Mouse (Mus musculus) ES-Bruce4 (cell line): Measurements from ENCODE around the gene Dlat. TPM values are rescaled to one million over a fixed set of nuclear protein-coding genes. Genes with fewer than 3 reads are reported as not detected.

Experiments used
- H3K27ac ChIP-seq: 2 replicates; pipeline ENCODE4 v1.5.1; 2012; ENCODE audit warnings: low read length, inconsistent platforms; ENCODE audit not compliant: insufficient read depth
- H3K27me3 ChIP-seq: 2 replicates; pipeline ENCODE4 v1.6.1; 2012; ENCODE audit warnings: mild to moderate bottlenecking, low read length, inconsistent platforms; ENCODE audit not compliant: control insufficient read depth, poor library complexity, insufficient read depth, severe bottlenecking
- H3K36me3 ChIP-seq: 2 replicates; pipeline ENCODE4 v1.6.1; 2012; ENCODE audit warnings: inconsistent platforms, mild to moderate bottlenecking, low read length, moderate library complexity; ENCODE audit not compliant: control insufficient read depth, poor library complexity, insufficient read depth, severe bottlenecking
- H3K4me1 ChIP-seq: one replicate; pipeline ENCODE4 v1.8.1; 2011; ENCODE audit warnings: low read length; ENCODE audit not compliant: control insufficient read depth, insufficient read depth
- H3K4me3 ChIP-seq: 2 replicates; pipeline ENCODE4 v1.5.1; 2011; ENCODE audit warnings: low read depth, mild to moderate bottlenecking, low read length
- H3K9ac ChIP-seq: 2 replicates; pipeline ENCODE4 v1.6.1; 2012; ENCODE audit warnings: low read depth, mild to moderate bottlenecking, inconsistent platforms; ENCODE audit not compliant: poor library complexity, severe bottlenecking
- H3K9me3 ChIP-seq: replicated peaks from 2 replicates; pipeline ENCODE4 v1.6.1; 2012; ENCODE audit warnings: mild to moderate bottlenecking, low read length, inconsistent platforms; ENCODE audit not compliant: control insufficient read depth, poor library complexity, insufficient read depth, severe bottlenecking
- CTCF ChIP-seq: IDR thresholded peaks from one replicate; pipeline ENCODE4 v1.8.1; 2011; ENCODE audit warnings: low read depth, low read length
- EP300 ChIP-seq: IDR thresholded peaks from 2 replicates; pipeline ENCODE4 v1.6.1; 2011; ENCODE audit warnings: low read depth, low read length; ENCODE audit not compliant: insufficient read depth
- POLR2A ChIP-seq: IDR thresholded peaks from one replicate; pipeline ENCODE4 v1.8.1; 2011; ENCODE audit warnings: low read length; ENCODE audit not compliant: insufficient read depth
- polyA plus RNA-seq: library from polyadenylated mRNA; stranded (reverse); fragments of >200 nt; gene quantifications from 2 replicates; pipeline ENCODE4 v1.2.4, GENCODE M21; 2011; ENCODE audit warnings: low read depth; ENCODE audit not compliant: missing spikeins, insufficient read depth, insufficient read length

Dlat gene
- 68.3 and 68.4 TPM in 2 replicates for polyA plus RNA-seq

DNA sequence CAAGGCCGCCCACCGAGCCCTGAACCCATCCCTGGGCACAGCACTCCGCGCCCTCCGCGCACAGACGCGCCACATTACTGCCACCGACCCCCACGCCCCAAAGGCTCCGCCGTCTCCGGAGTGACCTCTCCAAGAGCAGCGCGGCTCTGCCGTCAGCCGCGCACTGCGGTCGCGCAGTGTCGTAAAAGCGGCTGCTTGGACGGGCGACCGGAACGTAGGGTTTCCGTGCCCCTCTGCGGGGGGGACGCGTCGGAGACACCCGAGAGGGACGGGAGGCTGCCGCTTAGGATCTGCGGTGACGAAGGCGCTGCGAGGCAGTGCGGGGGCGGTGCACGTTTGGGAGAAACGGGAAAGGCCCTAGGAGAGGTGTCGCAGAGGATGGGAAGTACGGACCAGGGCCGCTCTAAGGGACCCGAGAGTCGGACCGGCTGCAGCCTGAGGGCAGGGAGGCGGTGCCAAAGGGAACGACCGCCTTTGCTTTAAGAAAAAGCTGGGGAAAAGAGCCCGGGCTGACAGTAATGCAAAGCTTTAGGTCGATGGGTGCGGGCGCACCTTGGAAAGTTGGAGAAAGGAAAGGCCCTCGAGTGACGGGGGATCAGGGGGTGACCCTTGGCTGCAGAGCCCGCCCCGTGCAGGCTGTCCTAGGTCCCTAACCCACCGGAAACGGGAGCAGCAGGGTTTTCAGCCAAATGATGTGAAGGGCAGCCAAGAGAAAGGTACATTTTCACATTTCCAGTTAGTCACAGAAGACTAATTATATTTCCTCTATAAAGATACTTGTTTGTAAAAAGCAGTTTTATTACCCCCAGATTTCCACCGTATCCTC is at the start of gene Dlat:
Dlat (minus strand) TSS at position 389 of the 826 bp plus-strand sequence.
- H3K9ac ChIP-seq = peak within 1 kb of the TSS; percentile 91
- H3K4me1 ChIP-seq = no peaks in the 10 kb centered on the region
- H3K9me3 ChIP-seq = no peaks in the 10 kb centered on the region
- peak within 1 kb of the TSS; percentile 98 for H3K4me3 ChIP-seq
- TF ChIP-seq EP300 = peak; percentile 4; the same call in 1 of the 2 replicates
- TF ChIP-seq POLR2A = peak; percentile 17
- no peak for TF ChIP-seq CTCF
- H3K36me3 ChIP-seq = peaks cover 7% of the 10 kb centered on the region; the same call in 1 of the 2 replicates
- H3K27ac ChIP-seq = peak within 1 kb of the TSS; percentile 29; the same call in 1 of the 2 replicates
- no peaks in the 10 kb centered on the region for H3K27me3 ChIP-seq

DNA sequence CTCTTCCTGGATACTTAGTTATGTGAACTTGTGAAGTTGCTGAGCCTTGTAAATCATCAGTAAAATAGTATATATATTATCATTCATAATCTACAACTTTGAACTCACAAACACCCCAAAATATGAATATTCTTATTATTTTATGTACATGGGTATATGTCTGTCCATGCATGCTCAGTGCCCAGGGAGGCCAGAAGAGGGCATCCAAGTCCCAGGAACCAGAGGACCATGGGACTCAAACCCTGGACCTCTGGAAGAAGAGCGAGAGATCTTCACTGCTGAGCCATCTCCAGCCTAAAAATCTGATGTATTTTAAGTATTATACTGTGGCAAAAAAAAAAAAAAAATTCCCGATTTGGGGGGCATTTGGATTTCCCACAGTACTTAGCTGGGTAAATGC is 49.5 kb upstream of the Dlat start:
- no peaks in the 10 kb centered on the region for H3K4me1 ChIP-seq
- H3K9ac ChIP-seq = no peak overlapping the region
- H3K27ac ChIP-seq = no peak overlapping the region
- no peaks in the 10 kb centered on the region for H3K27me3 ChIP-seq
- no peak for TF ChIP-seq EP300
- no peak for TF ChIP-seq POLR2A
- peak; percentile 69 for TF ChIP-seq CTCF
- no peaks in the 10 kb centered on the region for H3K36me3 ChIP-seq
- no peaks in the 10 kb centered on the region for H3K9me3 ChIP-seq
- no peak overlapping the region for H3K4me3 ChIP-seq

DNA sequence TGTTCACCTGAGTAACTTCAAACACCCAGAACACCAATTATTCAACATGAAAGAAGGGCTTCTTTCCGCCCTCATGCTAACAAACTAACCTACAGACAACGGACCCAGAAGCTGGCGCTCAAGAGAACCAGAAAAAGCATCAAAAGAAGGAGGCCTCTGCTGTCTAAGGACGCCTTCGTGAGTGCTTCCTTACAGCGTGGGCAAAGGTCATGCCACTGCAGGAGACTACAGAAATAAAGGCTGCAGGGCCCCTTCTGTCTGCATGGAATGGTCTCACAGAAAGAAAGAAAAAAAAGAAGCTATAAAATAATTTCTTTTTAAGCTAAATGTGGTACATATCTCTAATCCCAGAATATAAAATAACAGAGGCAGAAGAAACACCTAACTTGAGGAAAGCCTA is 45.3 kb upstream of the Dlat start:
- H3K9me3 ChIP-seq = no peaks in the 10 kb centered on the region
- H3K27me3 ChIP-seq = no peaks in the 10 kb centered on the region
- no peaks in the 10 kb centered on the region for H3K4me1 ChIP-seq
- no peak overlapping the region for H3K4me3 ChIP-seq
- H3K9ac ChIP-seq = no peak overlapping the region
- no peaks in the 10 kb centered on the region for H3K36me3 ChIP-seq
- H3K27ac ChIP-seq = no peak overlapping the region
- no peak for TF ChIP-seq CTCF
- no peak for TF ChIP-seq POLR2A
- TF ChIP-seq EP300 = no peak

DNA sequence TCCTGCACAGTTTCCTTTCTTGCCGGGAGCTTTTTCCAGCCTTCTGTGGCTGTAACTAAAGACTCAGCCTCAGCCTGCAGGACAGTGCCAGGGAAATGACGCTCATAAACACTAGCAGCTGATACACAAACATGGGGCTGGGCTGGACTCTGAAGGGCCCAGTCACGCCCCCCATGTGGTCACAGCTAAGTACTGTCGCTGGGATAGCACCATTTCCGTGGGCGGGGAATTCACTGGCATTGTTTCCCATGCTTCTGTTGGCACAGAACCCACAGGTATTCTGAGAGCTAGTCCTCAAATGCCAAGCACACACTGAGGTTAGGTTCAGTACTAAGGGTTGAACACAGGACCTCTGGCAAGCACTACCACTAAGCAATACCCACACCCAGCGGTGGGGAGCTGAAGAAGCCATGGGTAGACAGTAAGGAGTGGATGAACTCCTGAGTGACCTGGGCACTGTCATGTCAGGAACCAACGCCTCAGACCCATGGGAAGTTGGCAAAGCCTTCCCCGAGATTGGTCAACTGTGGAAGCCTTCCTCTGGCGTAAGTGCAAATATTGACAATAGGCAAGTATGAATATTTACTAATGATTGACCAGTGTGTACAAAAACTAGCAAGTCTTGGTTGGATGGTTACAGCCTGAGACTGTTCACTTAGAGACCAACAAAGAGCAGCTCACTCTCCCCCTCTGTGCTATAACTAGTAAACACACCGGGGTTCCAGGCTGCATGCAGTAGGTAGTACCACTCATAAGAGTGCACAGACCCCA is 41.5 kb upstream of the Dlat start:
- TF ChIP-seq EP300 (no peak), CTCF (no peak), POLR2A (no peak)
- H3K27me3 ChIP-seq = 0 out of 2 replicates have a peak, but pooled peaks cover 3% of the 10 kb centered on the region
- H3K9me3 ChIP-seq = no peaks in the 10 kb centered on the region
- H3K4me1 ChIP-seq = peaks cover 1% of the 10 kb centered on the region
- no peak overlapping the region for H3K27ac ChIP-seq
- H3K9ac ChIP-seq = no peak overlapping the region
- no peaks in the 10 kb centered on the region for H3K36me3 ChIP-seq
- no peak overlapping the region for H3K4me3 ChIP-seq

DNA sequence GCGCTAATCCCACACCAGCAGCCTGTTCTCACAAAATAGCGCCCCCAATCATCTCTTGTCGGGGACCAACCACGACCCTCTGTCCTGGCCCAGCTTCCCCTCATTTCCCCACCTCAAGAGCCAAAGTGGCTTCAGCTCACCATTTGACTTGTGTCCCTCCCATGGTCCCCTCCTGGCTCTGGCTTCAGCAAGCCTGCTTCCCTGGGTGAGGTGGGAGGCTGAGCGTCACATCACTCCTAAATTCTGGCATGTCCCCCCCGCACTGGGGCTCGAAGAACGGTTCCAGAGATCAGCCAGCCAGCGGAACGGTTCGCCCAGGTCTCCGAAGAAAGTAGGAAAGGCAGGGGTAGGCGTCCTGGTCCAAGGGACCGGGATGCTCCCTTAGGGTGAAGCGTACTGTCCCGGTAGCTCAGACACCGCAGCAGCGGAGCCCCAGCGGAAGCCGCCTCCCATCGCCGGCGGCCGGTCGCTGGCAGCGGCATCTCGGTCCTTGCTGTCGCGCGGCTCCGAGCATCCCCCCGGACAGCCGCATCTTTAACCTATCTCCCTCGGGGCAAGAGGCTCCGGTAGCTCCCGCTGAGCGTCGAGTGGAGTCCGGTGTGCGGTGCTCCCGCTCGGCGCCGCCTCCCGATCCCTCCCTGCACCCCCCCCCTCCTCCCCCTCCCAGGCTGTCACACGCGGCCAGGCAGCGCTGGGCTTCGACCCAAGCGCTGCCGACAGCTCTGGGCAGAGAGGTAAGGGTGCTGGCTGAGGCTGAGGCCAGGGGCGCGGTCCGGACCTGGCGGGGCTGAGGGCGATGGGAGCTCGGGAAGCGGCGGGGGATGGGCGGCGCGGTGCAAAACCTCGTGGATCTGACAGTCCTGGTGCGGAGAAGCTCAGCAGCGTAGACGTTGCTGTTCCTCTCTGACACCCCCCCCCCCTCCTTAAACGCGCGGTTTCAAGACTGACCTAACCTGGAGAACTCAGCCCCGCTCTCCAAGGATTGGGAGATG is 39.1 kb upstream of the Dlat start:
- H3K36me3 ChIP-seq = no peaks in the 10 kb centered on the region
- H3K27ac ChIP-seq = no peak overlapping the region

More for the DNA sequence above, 39.1 kb upstream of the Dlat start:
- Histone ChIP-seq H3K9me3 (no peaks in the 10 kb centered on the region), H3K9ac (peak overlapping the region; percentile 24), H3K4me1 (peaks cover 1% of the 10 kb centered on the region), H3K4me3 (peak overlapping the region; percentile 58), H3K27me3 (0 out of 2 replicates have a peak, but pooled peaks cover 3% of the 10 kb centered on the region)
- no peak for TF ChIP-seq POLR2A
- no peak for TF ChIP-seq CTCF
- TF ChIP-seq EP300 = no peak
